Mouse (Mus musculus): ENCODE results near the gene Abracl. TPM values are rescaled to one million over a fixed set of nuclear protein-coding genes. Genes with fewer than 3 reads are reported as not detected.

Gene Abracl
- polyA plus RNA-seq, 1 experiment, result 1.2 TPM

DNA sequence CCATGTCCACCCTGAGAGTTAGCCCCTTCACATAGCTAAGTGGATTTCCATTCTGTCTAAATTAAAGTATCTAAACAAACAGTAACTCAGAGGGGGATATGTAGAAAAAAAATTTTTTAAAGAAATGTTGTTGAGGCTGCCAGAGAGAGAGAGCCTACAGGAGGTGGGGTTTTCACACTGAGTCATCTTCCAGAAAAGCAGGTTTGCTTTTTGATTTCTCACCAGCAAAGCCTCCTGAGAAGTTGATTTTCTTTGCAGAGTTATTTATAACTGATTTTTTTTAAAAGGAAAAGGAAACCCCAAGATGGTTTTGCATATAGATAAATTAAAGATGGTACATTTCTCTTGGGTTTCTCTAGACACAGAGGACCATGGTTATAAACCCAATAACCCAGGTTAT is 15.0 kb downstream of the Abracl start:
- Histone ChIP-seq H3K36me3 (ENCODE audit: control insufficient read depth) (peaks cover 5% of the 10 kb centered on the region), H3K9me3 (ENCODE audit: control insufficient read depth, low read length) (no peaks in the 10 kb centered on the region), H3K4me1 (ENCODE audit: control insufficient read depth) (no peaks in the 10 kb centered on the region), H3K27me3 (ENCODE audit: control insufficient read depth) (no peaks in the 10 kb centered on the region), H3K4me3 (replicated peaks) (no peak overlapping the region)
- TF ChIP-seq GATA1 (IDR thresholded peaks at IDR 0.05; ENCODE audit: low read length) (no peak), TAL1 (IDR thresholded peaks at IDR 0.05; ENCODE audit: low read length) (no peak)

- TF ChIP-seq TAL1 (IDR thresholded peaks at IDR 0.05; ENCODE audit: low read length) (no peak), GATA1 (IDR thresholded peaks at IDR 0.05; ENCODE audit: low read length) (no peak)
- H3K4me3 ChIP-seq (replicated peaks), result no peak overlapping the region
Observed at GRCm38 (mm10) chr10:18007243-18007642, 15.8 kb downstream of the Abracl start.

GRCm38 (mm10) chr10:18006756-18007155 is 16.3 kb downstream of the Abracl start:
- Histone ChIP-seq H3K4me1 (ENCODE audit: control insufficient read depth) (no peaks in the 10 kb centered on the region), H3K27me3 (ENCODE audit: control insufficient read depth) (no peaks in the 10 kb centered on the region), H3K9me3 (ENCODE audit: control insufficient read depth, low read length) (no peaks in the 10 kb centered on the region), H3K4me3 (replicated peaks) (no peak overlapping the region), H3K36me3 (ENCODE audit: control insufficient read depth) (peaks cover 5% of the 10 kb centered on the region)
- TF ChIP-seq GATA1 (IDR thresholded peaks at IDR 0.05; ENCODE audit: low read length) (no peak), TAL1 (IDR thresholded peaks at IDR 0.05; ENCODE audit: low read length) (no peak)

More at GRCm38 (mm10) chr10:18007243-18007642, 15.8 kb downstream of the Abracl start:
- Histone ChIP-seq H3K9me3 (ENCODE audit: control insufficient read depth, low read length) (no peaks in the 10 kb centered on the region), H3K27me3 (ENCODE audit: control insufficient read depth) (no peaks in the 10 kb centered on the region), H3K4me1 (ENCODE audit: control insufficient read depth) (no peaks in the 10 kb centered on the region), H3K36me3 (ENCODE audit: control insufficient read depth) (peaks cover 5% of the 10 kb centered on the region)

GRCm38 (mm10) chr10:18005136-18005955 is 17.7 kb downstream of the Abracl start:
- TF ChIP-seq GATA1 (IDR thresholded peaks at IDR 0.05; ENCODE audit: low read length) (no peak), TAL1 (IDR thresholded peaks at IDR 0.05; ENCODE audit: low read length) (no peak)
- no peaks in the 10 kb centered on the region for H3K9me3 ChIP-seq (ENCODE audit: control insufficient read depth, low read length)
- H3K27me3 ChIP-seq (ENCODE audit: control insufficient read depth), result no peaks in the 10 kb centered on the region
- H3K4me1 ChIP-seq (ENCODE audit: control insufficient read depth), result no peaks in the 10 kb centered on the region
- H3K4me3 ChIP-seq (replicated peaks), result no peak overlapping the region
- peaks cover under 1% of the 10 kb centered on the region; the same call in 1 of the 2 replicates for H3K36me3 ChIP-seq (ENCODE audit: control insufficient read depth)

- TF ChIP-seq TAL1 (IDR thresholded peaks at IDR 0.05; ENCODE audit: low read length) (no peak), GATA1 (IDR thresholded peaks at IDR 0.05; ENCODE audit: low read length) (no peak)
- Histone ChIP-seq H3K4me3 (replicated peaks) (no peak overlapping the region), H3K9me3 (ENCODE audit: control insufficient read depth, low read length) (no peaks in the 10 kb centered on the region), H3K4me1 (ENCODE audit: control insufficient read depth) (no peaks in the 10 kb centered on the region), H3K36me3 (ENCODE audit: control insufficient read depth) (no peaks in the 10 kb centered on the region), H3K27me3 (ENCODE audit: control insufficient read depth) (no peaks in the 10 kb centered on the region)
Observed at GRCm38 (mm10) chr10:18003966-18004637, 19.0 kb downstream of the Abracl start.

GRCm38 (mm10) chr10:17990576-17990975 is 32.5 kb downstream of the Abracl start:
- Histone ChIP-seq H3K36me3 (ENCODE audit: control insufficient read depth) (no peaks in the 10 kb centered on the region), H3K4me1 (ENCODE audit: control insufficient read depth) (no peaks in the 10 kb centered on the region), H3K9me3 (ENCODE audit: control insufficient read depth, low read length) (no peaks in the 10 kb centered on the region), H3K27me3 (ENCODE audit: control insufficient read depth) (no peaks in the 10 kb centered on the region), H3K4me3 (replicated peaks) (no peak overlapping the region)
- TF ChIP-seq GATA1 (IDR thresholded peaks at IDR 0.05; ENCODE audit: low read length), result no peak
- no peak for TF ChIP-seq TAL1 (IDR thresholded peaks at IDR 0.05; ENCODE audit: low read length)

GRCm38 (mm10) chr10:17989136-17989535 is 34.0 kb downstream of the Abracl start:
- Histone ChIP-seq H3K4me1 (ENCODE audit: control insufficient read depth) (no peaks in the 10 kb centered on the region), H3K27me3 (ENCODE audit: control insufficient read depth) (no peaks in the 10 kb centered on the region), H3K9me3 (ENCODE audit: control insufficient read depth, low read length) (no peaks in the 10 kb centered on the region), H3K36me3 (ENCODE audit: control insufficient read depth) (no peaks in the 10 kb centered on the region), H3K4me3 (replicated peaks) (no peak overlapping the region)
- TF ChIP-seq TAL1 (IDR thresholded peaks at IDR 0.05; ENCODE audit: low read length) (no peak), GATA1 (IDR thresholded peaks at IDR 0.05; ENCODE audit: low read length) (no peak)

DNA sequence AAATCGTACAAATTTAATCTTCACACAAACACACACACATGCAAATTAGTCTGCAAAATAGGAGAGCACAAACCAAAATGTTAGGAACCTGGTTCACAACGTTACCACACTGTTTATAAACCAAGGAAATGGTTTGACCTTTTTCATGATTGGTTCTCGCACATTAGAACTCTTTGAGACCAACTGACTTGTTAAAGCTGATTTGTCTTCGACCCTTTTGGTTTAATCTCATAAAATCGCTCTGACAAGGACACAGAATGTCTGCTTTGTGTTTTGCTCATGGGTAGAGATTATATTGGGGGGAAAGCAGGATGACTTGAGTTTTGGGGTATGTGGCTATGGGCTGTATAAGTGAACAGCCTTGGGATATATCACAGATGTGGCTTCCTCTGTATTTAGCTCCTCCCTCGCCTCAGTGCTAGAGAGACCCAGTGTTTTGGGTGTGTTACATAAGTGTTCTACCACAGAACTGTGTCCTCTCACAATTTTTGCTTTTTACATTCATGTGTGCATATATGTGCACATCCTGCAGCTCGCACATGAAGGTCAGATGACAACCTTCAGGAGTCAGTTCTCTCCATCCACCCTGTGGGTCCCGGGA is 35.2 kb downstream of the Abracl start:
- TF ChIP-seq GATA1 (IDR thresholded peaks at IDR 0.05; ENCODE audit: low read length) (no peak), TAL1 (IDR thresholded peaks at IDR 0.05; ENCODE audit: low read length) (no peak)
- Histone ChIP-seq H3K36me3 (ENCODE audit: control insufficient read depth) (no peaks in the 10 kb centered on the region), H3K27me3 (ENCODE audit: control insufficient read depth) (no peaks in the 10 kb centered on the region), H3K4me3 (replicated peaks) (no peak overlapping the region), H3K4me1 (ENCODE audit: control insufficient read depth) (no peaks in the 10 kb centered on the region), H3K9me3 (ENCODE audit: control insufficient read depth, low read length) (no peaks in the 10 kb centered on the region)

- Histone ChIP-seq H3K4me3 (replicated peaks) (no peak overlapping the region), H3K9me3 (ENCODE audit: control insufficient read depth, low read length) (no peaks in the 10 kb centered on the region), H3K36me3 (ENCODE audit: control insufficient read depth) (no peaks in the 10 kb centered on the region), H3K27me3 (ENCODE audit: control insufficient read depth) (no peaks in the 10 kb centered on the region), H3K4me1 (ENCODE audit: control insufficient read depth) (no peaks in the 10 kb centered on the region)
- TF ChIP-seq GATA1 (IDR thresholded peaks at IDR 0.05; ENCODE audit: low read length) (no peak), TAL1 (IDR thresholded peaks at IDR 0.05; ENCODE audit: low read length) (no peak)
Observed at GRCm38 (mm10) chr10:17983313-17983712, 39.8 kb downstream of the Abracl start.
